Mouse (Mus musculus): ENCODE measurements at regions not wholly inside any gene's neighbourhood (a gene's known extent, or its start where the extent isn't known, plus 50 kb on each side); places are given as distances from the start of the nearest gene placed in this dataset.

- no peaks in the 10 kb centered on the region; the same call in 1 of the 2 replicates for H3K27me3 ChIP-seq (ENCODE audit: insufficient read depth, low read length)
- WGBS: 83% methylated on average over 17 of the region's 17 CpGs
- H3K4me2 ChIP-seq (ENCODE audit: low read depth, low read length, poor library complexity, severe bottlenecking): no peak overlapping the region
- no peak for ATAC-seq (ENCODE audit: low FRiP score)
- H3K9ac ChIP-seq (replicated peaks; ENCODE audit: low read length, poor library complexity, severe bottlenecking): no peak overlapping the region
- no peak for TF ChIP-seq CTCF (IDR thresholded peaks at IDR 0.05)
- H3K36me3 ChIP-seq (ENCODE audit: insufficient read depth, low read length): no peaks in the 10 kb centered on the region
- DNase-seq (ENCODE audit: low spot score): no peak
- H3K27ac ChIP-seq (ENCODE audit: low read depth, low read length): no peak overlapping the region
- H3K9me3 ChIP-seq (ENCODE audit: low read length): no peaks in the 10 kb centered on the region
- H3K4me3 ChIP-seq (ENCODE audit: low read depth, low read length): no peak overlapping the region
- H3K4me1 ChIP-seq (ENCODE audit: insufficient read depth, low read length): peaks cover 7% of the 10 kb centered on the region; the same call in 1 of the 2 replicates
Observed at GRCm38 (mm10) chr16:93456706-93457425, 147.0 kb downstream of the Setd4 start.

- Histone ChIP-seq H3K9me3 (ENCODE audit: low read length) (no peaks in the 10 kb centered on the region), H3K4me1 (ENCODE audit: insufficient read depth, low read length) (peaks cover 7% of the 10 kb centered on the region; the same call in 1 of the 2 replicates), H3K4me3 (ENCODE audit: low read depth, low read length) (no peak overlapping the region), H3K27me3 (ENCODE audit: insufficient read depth, low read length) (no peaks in the 10 kb centered on the region; the same call in 1 of the 2 replicates), H3K4me2 (ENCODE audit: low read depth, low read length, poor library complexity, severe bottlenecking) (no peak overlapping the region), H3K9ac (replicated peaks; ENCODE audit: low read length, poor library complexity, severe bottlenecking) (no peak overlapping the region), H3K36me3 (ENCODE audit: insufficient read depth, low read length) (no peaks in the 10 kb centered on the region), H3K27ac (ENCODE audit: low read depth, low read length) (no peak overlapping the region)
- TF ChIP-seq CTCF (IDR thresholded peaks at IDR 0.05): peak; percentile 99
- peak; percentile 89 for DNase-seq (ENCODE audit: low spot score)
- no peak for ATAC-seq (ENCODE audit: low FRiP score)
- 26% methylated on average over 8 of the region's 8 CpGs for WGBS
Observed at GRCm38 (mm10) chr16:93454080-93454997, 149.5 kb downstream of the Setd4 start.

DNA sequence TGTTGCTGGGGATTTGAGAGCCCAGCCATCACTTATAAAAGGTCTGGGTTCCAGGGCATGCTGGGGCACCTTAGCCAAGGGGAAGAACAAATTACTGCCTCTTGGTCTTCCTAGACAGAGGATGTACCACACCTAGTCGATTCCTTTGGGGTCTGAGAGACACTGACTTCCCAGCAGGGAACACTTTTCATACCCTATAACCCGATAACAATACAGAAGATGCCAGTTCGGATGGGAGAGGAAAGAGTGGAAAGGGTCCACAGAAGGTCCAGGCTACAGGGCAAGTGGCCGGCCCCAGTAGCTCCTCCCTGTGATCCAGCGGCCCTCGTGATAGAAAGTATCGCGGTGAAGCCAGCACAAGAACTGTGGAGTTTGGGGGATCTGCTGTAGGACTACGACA, 150.8 kb downstream of the Setd4 start:
- no peaks in the 10 kb centered on the region for H3K9me3 ChIP-seq (ENCODE audit: low read length)
- DNase-seq (ENCODE audit: low spot score) (no peak), ATAC-seq (ENCODE audit: low FRiP score) (no peak)
- no peak overlapping the region for H3K27ac ChIP-seq (ENCODE audit: low read depth, low read length)
- H3K9ac ChIP-seq (replicated peaks; ENCODE audit: low read length, poor library complexity, severe bottlenecking): no peak overlapping the region
- H3K4me2 ChIP-seq (ENCODE audit: low read depth, low read length, poor library complexity, severe bottlenecking): no peak overlapping the region
- 85% methylated on average over 9 of the region's 9 CpGs for WGBS
- no peaks in the 10 kb centered on the region for H3K36me3 ChIP-seq (ENCODE audit: insufficient read depth, low read length)
- no peak overlapping the region for H3K4me3 ChIP-seq (ENCODE audit: low read depth, low read length)
- no peaks in the 10 kb centered on the region for H3K4me1 ChIP-seq (ENCODE audit: insufficient read depth, low read length)
- no peak for TF ChIP-seq CTCF (IDR thresholded peaks at IDR 0.05)
- H3K27me3 ChIP-seq (ENCODE audit: insufficient read depth, low read length): no peaks in the 10 kb centered on the region; the same call in 1 of the 2 replicates

DNA sequence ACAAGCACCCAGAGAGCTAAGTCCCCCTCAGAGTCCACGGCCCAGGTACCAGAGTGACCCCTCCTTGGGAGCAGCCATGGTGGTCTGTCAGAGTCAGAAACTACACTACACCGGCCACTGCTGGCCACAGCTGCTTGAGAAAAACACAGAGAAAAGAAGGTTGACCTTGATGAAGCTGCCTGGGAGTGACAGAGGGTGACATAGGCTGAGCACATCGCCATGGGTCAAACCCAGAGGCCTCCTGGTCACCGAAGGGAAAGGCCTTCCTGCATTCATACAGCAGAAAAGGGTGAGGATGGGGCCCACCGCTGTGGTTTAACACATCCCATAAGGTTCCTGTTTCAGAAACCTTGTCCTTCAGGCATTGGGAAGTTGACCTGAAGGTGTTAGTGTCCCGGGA, 153.0 kb downstream of the Setd4 start:
- WGBS: 86% methylated on average over 6 of the region's 6 CpGs
- ATAC-seq (ENCODE audit: low FRiP score) (no peak), DNase-seq (ENCODE audit: low spot score) (no peak)
- Histone ChIP-seq H3K4me2 (ENCODE audit: low read depth, low read length, poor library complexity, severe bottlenecking) (no peak overlapping the region), H3K27me3 (ENCODE audit: insufficient read depth, low read length) (no peaks in the 10 kb centered on the region; the same call in none of the 2 replicates), H3K9ac (replicated peaks; ENCODE audit: low read length, poor library complexity, severe bottlenecking) (no peak overlapping the region), H3K9me3 (ENCODE audit: low read length) (no peaks in the 10 kb centered on the region), H3K36me3 (ENCODE audit: insufficient read depth, low read length) (no peaks in the 10 kb centered on the region), H3K4me3 (ENCODE audit: low read depth, low read length) (no peak overlapping the region), H3K27ac (ENCODE audit: low read depth, low read length) (no peak overlapping the region), H3K4me1 (ENCODE audit: insufficient read depth, low read length) (no peaks in the 10 kb centered on the region)
- no peak for TF ChIP-seq CTCF (IDR thresholded peaks at IDR 0.05)

GRCm38 (mm10) chr16:93449925-93450324, 153.9 kb downstream of the Setd4 start:
- DNase-seq (ENCODE audit: low spot score) (no peak), ATAC-seq (ENCODE audit: low FRiP score) (no peak)
- 31% methylated on average over 3 of the region's 3 CpGs for WGBS
- no peaks in the 10 kb centered on the region for H3K36me3 ChIP-seq (ENCODE audit: insufficient read depth, low read length)
- H3K9me3 ChIP-seq (ENCODE audit: low read length): no peaks in the 10 kb centered on the region
- no peak overlapping the region for H3K27ac ChIP-seq (ENCODE audit: low read depth, low read length)
- H3K4me3 ChIP-seq (ENCODE audit: low read depth, low read length): no peak overlapping the region
- H3K27me3 ChIP-seq (ENCODE audit: insufficient read depth, low read length): no peaks in the 10 kb centered on the region; the same call in none of the 2 replicates
- no peak overlapping the region for H3K4me2 ChIP-seq (ENCODE audit: low read depth, low read length, poor library complexity, severe bottlenecking)
- TF ChIP-seq CTCF (IDR thresholded peaks at IDR 0.05): no peak
- no peak overlapping the region for H3K9ac ChIP-seq (replicated peaks; ENCODE audit: low read length, poor library complexity, severe bottlenecking)
- no peaks in the 10 kb centered on the region for H3K4me1 ChIP-seq (ENCODE audit: insufficient read depth, low read length)

DNA sequence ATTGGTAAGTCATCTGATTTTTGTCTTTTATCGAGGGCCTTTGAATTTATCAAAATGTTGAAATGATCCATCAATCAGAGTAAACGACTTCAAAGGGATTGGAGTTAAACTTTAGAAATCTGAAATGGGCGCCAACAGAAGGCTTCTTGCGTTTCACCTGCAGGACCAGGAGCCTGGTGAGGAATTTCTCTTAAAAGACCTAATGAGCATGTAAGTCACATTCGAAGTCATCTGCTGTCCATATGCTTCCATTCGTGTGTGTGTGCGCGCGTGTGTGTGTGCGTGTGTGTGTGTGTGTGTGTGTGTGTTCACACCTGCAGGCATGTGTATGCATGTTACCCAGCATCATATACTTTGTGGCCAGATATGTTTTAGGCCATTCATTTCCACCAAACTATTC, 155.7 kb downstream of the Setd4 start:
- 91% methylated on average over 10 of the region's 10 CpGs for WGBS

More for the DNA sequence above, 155.7 kb downstream of the Setd4 start:
- no peak overlapping the region for H3K4me3 ChIP-seq (ENCODE audit: low read depth, low read length)
- H3K27me3 ChIP-seq (ENCODE audit: insufficient read depth, low read length): no peaks in the 10 kb centered on the region; the same call in none of the 2 replicates
- ATAC-seq (ENCODE audit: low FRiP score): no peak
- no peaks in the 10 kb centered on the region for H3K4me1 ChIP-seq (ENCODE audit: insufficient read depth, low read length)
- H3K9ac ChIP-seq (replicated peaks; ENCODE audit: low read length, poor library complexity, severe bottlenecking): no peak overlapping the region
- no peak overlapping the region for H3K27ac ChIP-seq (ENCODE audit: low read depth, low read length)
- no peaks in the 10 kb centered on the region for H3K9me3 ChIP-seq (ENCODE audit: low read length)
- H3K4me2 ChIP-seq (ENCODE audit: low read depth, low read length, poor library complexity, severe bottlenecking): no peak overlapping the region
- no peak for DNase-seq (ENCODE audit: low spot score)
- TF ChIP-seq CTCF (IDR thresholded peaks at IDR 0.05): no peak
- no peaks in the 10 kb centered on the region for H3K36me3 ChIP-seq (ENCODE audit: insufficient read depth, low read length)
